Mouse (Mus musculus): ENCODE data around the gene Git2.

GRCm38 (mm10) chr5:114772456-114773203, 2.7 kb downstream of the Git2 start:
- TF ChIP-seq EP300 (IDR thresholded peaks at IDR 0.05; ENCODE audit: low read depth) (no peak), CTCF (IDR thresholded peaks at IDR 0.05; ENCODE audit: low read depth) (no peak)
